Comparison of ENCODE assay signal across 16 mouse cellular contexts in the genomic region with DNA sequence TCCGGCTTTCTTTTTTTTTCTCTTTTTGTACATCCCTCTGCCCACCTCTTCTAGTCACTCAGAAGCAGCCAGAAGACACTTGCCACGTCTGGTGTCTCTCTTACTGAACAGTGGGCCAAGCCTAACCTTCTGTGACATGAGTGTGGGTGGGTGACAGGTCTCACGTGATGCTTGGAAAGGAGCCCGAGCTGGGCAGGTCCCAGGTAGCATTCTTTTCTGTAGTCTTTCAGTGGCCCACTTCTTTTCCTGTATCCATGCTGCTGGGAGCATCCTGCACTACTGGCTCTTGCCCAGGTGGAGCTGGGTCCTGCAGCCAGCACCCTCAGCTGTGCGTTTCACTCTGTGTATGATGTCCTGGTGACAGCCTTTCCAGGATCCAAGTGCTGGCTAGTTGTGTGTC.
"Had no signal": no experiment of that assay in that cellular context is flagged by ENCODE, and none has a peak within 500 bp of the region (broad histone marks: within the 10 kb centered on the region; RNA-seq: fewer than 3 reads in every experiment).

No protein-coding gene starts in this region.

- H3K4me3 ChIP-seq: neural tube, embryonic 13.5 days; neural tube, embryonic 15.5 days; stomach, embryonic 15.5 days had no signal

- H3K27ac ChIP-seq: neural tube, embryonic 13.5 days; neural tube, embryonic 15.5 days; stomach, embryonic 15.5 days; stomach, postnatal 0 days had no signal

- H3K27me3 ChIP-seq: neural tube, embryonic 13.5 days; neural tube, embryonic 15.5 days; stomach, embryonic 15.5 days had no signal

- H3K4me1 ChIP-seq: neural tube, embryonic 13.5 days; neural tube, embryonic 15.5 days had no signal

- H3K9ac ChIP-seq: neural tube, embryonic 13.5 days; neural tube, embryonic 15.5 days; stomach, embryonic 15.5 days had no signal

- DNase-seq: retina, postnatal 1 day; right cerebral cortex, adult 18-20 months; right cerebral cortex, postnatal 14 days; right cerebral cortex, postnatal 25 days; right cerebral cortex, postnatal 4 days; spleen, adult 18-20 months; thymus, adult 18-20 months; thymus, adult 2 months; thymus, postnatal 14 days; thymus, postnatal 25 days; thymus, postnatal 36 days; thymus, postnatal 4 days had no signal

- H3K36me3 ChIP-seq: neural tube, embryonic 13.5 days; neural tube, embryonic 15.5 days; stomach, embryonic 15.5 days had no signal

- H3K4me2 ChIP-seq: neural tube, embryonic 13.5 days; neural tube, embryonic 15.5 days; stomach, embryonic 15.5 days had no signal

- H3K9me3 ChIP-seq: neural tube, embryonic 13.5 days; neural tube, embryonic 15.5 days; stomach, embryonic 15.5 days had no signal
